Mouse (Mus musculus): ENCODE measurements around the gene Cct4. TPM values are rescaled to one million over a fixed set of nuclear protein-coding genes. Genes with fewer than 3 reads are reported as not detected.

The Cct4 gene
- polyA plus RNA-seq, 1 experiment from 2014 or later: 335 TPM

DNA sequence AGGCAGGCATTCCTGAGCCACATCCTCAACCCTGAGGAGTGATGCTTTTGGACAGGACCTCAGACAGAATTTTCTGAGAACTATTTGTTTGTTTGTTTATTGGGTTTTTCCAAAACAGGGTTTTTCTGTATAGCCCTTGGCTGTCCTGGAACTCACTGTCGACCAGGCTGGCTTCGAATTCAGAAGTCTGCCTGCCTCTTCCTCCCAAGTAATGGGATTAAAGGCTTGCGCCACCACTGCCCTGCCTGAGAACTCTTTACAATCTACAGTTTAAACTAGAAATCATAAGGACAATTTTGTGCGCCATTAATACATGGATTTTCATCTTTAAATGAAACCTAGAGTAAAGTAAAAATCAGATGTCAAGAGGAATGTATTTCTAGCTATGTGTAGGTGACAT lies 5.1 kb downstream of the Cct4 start:
- 91% methylated on average over 4 of the region's 4 CpGs for WGBS
- Histone ChIP-seq H3K27me3 (replicated peaks; ENCODE audit: control insufficient read depth, insufficient read depth, low read length) (no peaks in the 10 kb centered on the region), H3K9me3 (ENCODE audit: control insufficient read depth, low read length) (no peaks in the 10 kb centered on the region), H3K4me3 (replicated peaks; ENCODE audit: low read length) (no peak overlapping the region), H3K4me2 (ENCODE audit: low read length) (no peak overlapping the region), H3K36me3 (ENCODE audit: control insufficient read depth, insufficient read depth) (peaks cover 41% of the 10 kb centered on the region), H3K4me1 (replicated peaks; ENCODE audit: control insufficient read depth, insufficient read depth, low read length) (peaks cover 11% of the 10 kb centered on the region), H3K27ac (ENCODE audit: low read length) (no peak overlapping the region), H3K9ac (replicated peaks; ENCODE audit: low read depth, low read length) (no peak overlapping the region)
- ATAC-seq: no peak

DNA sequence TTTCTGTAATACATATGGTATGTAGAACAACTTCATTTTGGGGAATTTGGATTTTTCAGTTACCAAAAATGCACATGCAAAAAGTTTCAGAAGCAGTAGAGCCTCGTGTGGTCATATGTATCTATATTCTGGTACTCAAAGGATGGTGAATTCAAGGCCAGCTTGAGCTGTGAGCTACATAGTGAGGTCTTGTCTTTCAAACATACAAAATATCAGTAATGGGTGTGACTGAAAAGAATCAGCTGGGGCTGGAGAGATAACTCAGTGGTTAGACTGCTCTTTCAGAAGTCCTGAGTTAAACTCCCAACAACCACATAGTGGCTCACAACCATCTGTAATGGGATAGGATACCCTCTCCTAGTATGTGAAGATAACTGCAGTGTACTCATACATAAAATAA lies 8.0 kb downstream of the Cct4 start:
- H3K9me3 ChIP-seq (ENCODE audit: control insufficient read depth, low read length): no peaks in the 10 kb centered on the region
- H3K9ac ChIP-seq (replicated peaks; ENCODE audit: low read depth, low read length): no peak overlapping the region
- no peak overlapping the region for H3K4me3 ChIP-seq (replicated peaks; ENCODE audit: low read length)
- 70% methylated on average over 1 of the region's 1 CpGs for WGBS
- no peaks in the 10 kb centered on the region for H3K27me3 ChIP-seq (replicated peaks; ENCODE audit: control insufficient read depth, insufficient read depth, low read length)
- H3K4me1 ChIP-seq (replicated peaks; ENCODE audit: control insufficient read depth, insufficient read depth, low read length): no peaks in the 10 kb centered on the region
- H3K27ac ChIP-seq (ENCODE audit: low read length): no peak overlapping the region
- peaks cover 53% of the 10 kb centered on the region for H3K36me3 ChIP-seq (ENCODE audit: control insufficient read depth, insufficient read depth)
- H3K4me2 ChIP-seq (ENCODE audit: low read length): no peak overlapping the region
- no peak for ATAC-seq

DNA sequence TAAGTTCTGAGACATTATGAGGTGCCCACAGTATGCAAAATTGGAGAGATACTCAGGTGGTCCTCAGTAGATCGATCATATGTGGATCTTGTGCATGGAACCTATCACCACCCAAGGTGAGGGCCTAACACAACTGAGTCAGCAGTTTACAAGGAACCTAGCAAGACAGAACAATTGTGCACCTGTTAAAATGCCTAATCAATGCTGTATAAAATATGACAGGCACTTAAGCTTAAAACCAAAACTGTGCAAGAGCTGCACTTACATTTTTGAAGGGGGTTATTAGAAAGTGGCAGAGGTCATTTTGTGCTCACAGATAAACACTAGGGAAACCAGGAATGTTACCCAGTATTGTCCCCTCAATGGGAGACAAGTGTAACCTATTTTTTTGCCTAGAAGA lies 15.0 kb downstream of the Cct4 start:
- Histone ChIP-seq H3K4me2 (ENCODE audit: low read length) (no peak overlapping the region), H3K9me3 (ENCODE audit: control insufficient read depth, low read length) (no peaks in the 10 kb centered on the region), H3K27me3 (replicated peaks; ENCODE audit: control insufficient read depth, insufficient read depth, low read length) (no peaks in the 10 kb centered on the region), H3K4me1 (replicated peaks; ENCODE audit: control insufficient read depth, insufficient read depth, low read length) (peaks cover 7% of the 10 kb centered on the region; the same call in 1 of the 2 replicates), H3K36me3 (ENCODE audit: control insufficient read depth, insufficient read depth) (peaks cover 24% of the 10 kb centered on the region), H3K9ac (replicated peaks; ENCODE audit: low read depth, low read length) (no peak overlapping the region), H3K4me3 (replicated peaks; ENCODE audit: low read length) (no peak overlapping the region), H3K27ac (ENCODE audit: low read length) (no peak overlapping the region)
- ATAC-seq: no peak
- WGBS: 89% methylated on average over 1 of the region's 1 CpGs

DNA sequence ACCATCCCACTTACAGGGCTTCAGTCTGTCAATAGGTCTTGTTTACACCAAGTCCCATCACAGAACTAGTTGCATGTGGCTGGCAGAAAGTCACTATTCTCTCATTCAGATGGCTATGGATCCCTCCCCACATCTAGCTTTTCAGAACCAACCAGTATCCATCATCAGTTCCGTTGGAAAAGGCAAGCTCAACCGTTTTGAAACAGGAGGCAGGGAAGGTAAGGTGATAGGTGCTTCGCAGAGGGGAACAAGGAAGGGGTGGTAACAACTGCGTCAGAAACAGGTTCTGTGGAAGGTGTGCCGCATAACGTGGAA lies 16.8 kb downstream of the Cct4 start:
- H3K9ac ChIP-seq (replicated peaks; ENCODE audit: low read depth, low read length): peak overlapping the region; percentile 64
- H3K36me3 ChIP-seq (ENCODE audit: control insufficient read depth, insufficient read depth): peaks cover 16% of the 10 kb centered on the region
- 5% methylated on average over 6 of the region's 6 CpGs for WGBS
- H3K27ac ChIP-seq (ENCODE audit: low read length): peak overlapping the region; percentile 86
- H3K4me3 ChIP-seq (replicated peaks; ENCODE audit: low read length): peak overlapping the region; percentile 66
- no peaks in the 10 kb centered on the region for H3K27me3 ChIP-seq (replicated peaks; ENCODE audit: control insufficient read depth, insufficient read depth, low read length)
- H3K4me1 ChIP-seq (replicated peaks; ENCODE audit: control insufficient read depth, insufficient read depth, low read length): peaks cover 7% of the 10 kb centered on the region; the same call in 1 of the 2 replicates
- ATAC-seq: peak; percentile 42
- H3K9me3 ChIP-seq (ENCODE audit: control insufficient read depth, low read length): no peaks in the 10 kb centered on the region
- H3K4me2 ChIP-seq (ENCODE audit: low read length): peak overlapping the region; percentile 68

DNA sequence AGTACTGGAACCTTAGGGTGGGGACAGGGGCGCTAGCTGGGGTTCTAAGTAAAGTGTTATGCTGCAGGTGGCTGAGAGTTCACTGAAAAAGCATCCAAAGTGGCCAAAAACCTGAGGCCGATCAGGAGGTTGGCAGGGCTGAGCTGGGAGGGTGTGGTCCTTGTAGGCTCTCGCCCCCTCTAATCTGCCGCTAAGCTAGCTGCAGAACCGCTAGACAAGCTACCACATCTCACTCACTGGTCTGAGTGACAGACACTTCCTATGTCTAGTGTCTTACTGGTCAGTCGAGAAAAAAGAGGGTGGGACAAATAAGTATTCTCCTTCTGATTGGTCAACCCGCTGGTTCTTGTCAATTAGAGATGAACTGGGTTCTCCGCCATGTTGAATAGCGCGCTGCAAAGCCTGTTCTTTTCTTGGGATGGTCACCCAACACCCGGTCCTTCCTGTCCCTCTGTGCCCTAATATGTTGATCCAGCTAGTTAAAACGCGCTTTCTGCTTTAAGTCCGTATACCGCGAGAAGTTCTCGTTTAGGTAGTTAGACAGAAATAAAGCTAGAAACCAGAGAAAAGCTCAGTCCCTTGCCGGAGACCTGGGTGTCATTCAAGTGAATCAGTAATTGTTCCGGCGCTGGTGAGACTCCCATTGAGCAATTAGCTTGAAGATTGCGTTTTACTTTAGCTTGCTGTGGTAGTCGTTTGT lies 17.3 kb downstream of the Cct4 start, which contains the start of gene Fam161a:
TSS of gene Fam161a (plus strand) at position 51 of the 700 bp plus-strand sequence.
- Histone ChIP-seq H3K27ac (ENCODE audit: low read length) (peak within 1 kb of the TSS; percentile 86), H3K36me3 (ENCODE audit: control insufficient read depth, insufficient read depth) (peaks cover 11% of the 10 kb centered on the region), H3K9ac (replicated peaks; ENCODE audit: low read depth, low read length) (peak within 1 kb of the TSS; percentile 82), H3K4me2 (ENCODE audit: low read length) (peak within 1 kb of the TSS; percentile 68), H3K27me3 (replicated peaks; ENCODE audit: control insufficient read depth, insufficient read depth, low read length) (no peaks in the 10 kb centered on the region), H3K4me3 (replicated peaks; ENCODE audit: low read length) (peak within 1 kb of the TSS; percentile 66), H3K4me1 (replicated peaks; ENCODE audit: control insufficient read depth, insufficient read depth, low read length) (peaks cover 7% of the 10 kb centered on the region; the same call in 1 of the 2 replicates), H3K9me3 (ENCODE audit: control insufficient read depth, low read length) (no peaks in the 10 kb centered on the region)
- peak; percentile 94 for ATAC-seq
- WGBS: under 1% methylated on average over 22 of the region's 22 CpGs

DNA sequence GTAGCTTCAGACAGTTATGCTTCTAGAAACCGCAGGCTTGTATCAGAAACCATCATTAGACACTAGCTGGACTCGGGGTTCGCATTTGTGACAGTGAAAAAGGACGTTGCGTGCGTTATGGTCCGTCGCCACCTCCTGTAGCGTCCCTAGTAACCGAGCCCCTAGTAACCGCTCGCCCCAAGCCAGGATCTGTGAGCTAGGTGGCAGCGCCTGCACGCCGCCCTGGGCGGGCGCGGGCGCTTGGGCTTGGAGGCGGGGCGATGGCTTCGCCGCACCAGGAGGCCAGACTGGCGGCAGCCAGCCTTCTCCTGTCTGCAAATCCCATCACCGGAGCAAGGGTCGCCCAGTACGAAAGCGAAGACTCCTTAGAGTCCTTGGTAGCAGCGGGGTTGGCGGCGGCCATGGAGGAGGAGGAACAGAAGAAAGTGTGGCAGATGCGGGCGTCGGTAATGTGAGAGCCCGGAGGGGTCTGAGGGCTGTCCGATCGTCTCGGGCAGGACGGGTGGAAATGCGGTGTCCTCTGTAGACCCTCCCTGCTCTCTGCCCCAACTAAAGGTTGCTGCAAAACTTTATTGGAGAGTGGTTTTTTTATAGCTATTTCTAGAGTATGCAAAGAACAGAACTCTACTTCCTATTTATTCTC lies 18.0 kb downstream of the Cct4 start:
- Histone ChIP-seq H3K9ac (replicated peaks; ENCODE audit: low read depth, low read length) (peak overlapping the region; percentile 82), H3K36me3 (ENCODE audit: control insufficient read depth, insufficient read depth) (peaks cover 10% of the 10 kb centered on the region; the same call in 1 of the 2 replicates), H3K27ac (ENCODE audit: low read length) (peak overlapping the region; percentile 86), H3K4me1 (replicated peaks; ENCODE audit: control insufficient read depth, insufficient read depth, low read length) (peaks cover 7% of the 10 kb centered on the region; the same call in 1 of the 2 replicates), H3K27me3 (replicated peaks; ENCODE audit: control insufficient read depth, insufficient read depth, low read length) (no peaks in the 10 kb centered on the region), H3K9me3 (ENCODE audit: control insufficient read depth, low read length) (no peaks in the 10 kb centered on the region), H3K4me2 (ENCODE audit: low read length) (peak overlapping the region; percentile 68), H3K4me3 (replicated peaks; ENCODE audit: low read length) (peak overlapping the region; percentile 66)
- peak; percentile 95 for ATAC-seq
- under 1% methylated on average over 40 of the region's 40 CpGs for WGBS

DNA sequence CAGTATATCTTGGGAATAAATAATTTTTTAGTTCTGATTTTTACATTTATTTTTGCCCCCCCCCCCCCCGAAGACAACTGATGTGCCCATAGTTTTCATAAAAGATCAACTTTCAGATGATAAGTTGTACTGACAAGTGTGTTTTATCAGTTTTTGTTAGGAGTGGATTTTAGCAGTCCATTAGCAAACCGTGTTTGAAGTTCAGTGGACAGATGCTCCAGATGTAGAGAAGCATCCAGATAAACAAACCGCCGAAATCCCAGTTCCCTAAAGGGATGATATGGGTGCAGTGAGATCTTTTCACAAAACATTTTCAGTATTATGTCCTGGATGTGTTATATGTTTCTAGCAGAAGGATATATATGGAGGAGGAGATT lies 18.5 kb downstream of the Cct4 start:
- Histone ChIP-seq H3K4me3 (replicated peaks; ENCODE audit: low read length) (peak overlapping the region; percentile 66), H3K4me1 (replicated peaks; ENCODE audit: control insufficient read depth, insufficient read depth, low read length) (peaks cover 7% of the 10 kb centered on the region; the same call in 1 of the 2 replicates), H3K9ac (replicated peaks; ENCODE audit: low read depth, low read length) (no peak overlapping the region; the same call in 1 of the 2 replicates), H3K27ac (ENCODE audit: low read length) (no peak overlapping the region), H3K27me3 (replicated peaks; ENCODE audit: control insufficient read depth, insufficient read depth, low read length) (no peaks in the 10 kb centered on the region), H3K36me3 (ENCODE audit: control insufficient read depth, insufficient read depth) (peaks cover 6% of the 10 kb centered on the region; the same call in 1 of the 2 replicates), H3K9me3 (ENCODE audit: control insufficient read depth, low read length) (no peaks in the 10 kb centered on the region), H3K4me2 (ENCODE audit: low read length) (peak overlapping the region; percentile 68)
- WGBS: 42% methylated on average over 4 of the region's 4 CpGs
- no peak for ATAC-seq

DNA sequence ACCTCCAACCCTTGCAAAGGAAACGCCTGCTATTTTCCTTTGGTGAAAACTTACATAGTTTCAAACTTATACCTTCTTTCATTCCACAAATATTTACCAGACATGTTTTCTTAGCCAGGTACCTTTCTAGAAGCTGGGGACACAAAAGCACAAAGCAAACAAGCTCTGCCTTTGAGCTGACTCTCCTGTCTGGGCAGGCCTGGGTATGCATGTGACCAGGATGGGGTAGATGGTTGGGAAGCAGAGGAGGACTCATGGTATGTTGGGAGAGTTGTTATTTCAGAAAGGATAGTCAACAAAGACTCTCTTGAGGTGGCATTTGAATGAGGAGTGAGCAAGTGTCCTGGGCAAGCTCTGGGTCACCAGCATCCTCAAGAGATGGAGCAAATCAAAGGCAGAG lies 22.8 kb downstream of the Cct4 start:
- H3K36me3 ChIP-seq (ENCODE audit: control insufficient read depth, insufficient read depth): no peaks in the 10 kb centered on the region
- no peak overlapping the region for H3K27ac ChIP-seq (ENCODE audit: low read length)
- H3K4me3 ChIP-seq (replicated peaks; ENCODE audit: low read length): no peak overlapping the region
- no peaks in the 10 kb centered on the region for H3K9me3 ChIP-seq (ENCODE audit: control insufficient read depth, low read length)
- H3K9ac ChIP-seq (replicated peaks; ENCODE audit: low read depth, low read length): no peak overlapping the region
- 97% methylated on average over 1 of the region's 1 CpGs for WGBS
- H3K4me1 ChIP-seq (replicated peaks; ENCODE audit: control insufficient read depth, insufficient read depth, low read length): peaks cover 4% of the 10 kb centered on the region; the same call in 1 of the 2 replicates
- no peaks in the 10 kb centered on the region for H3K27me3 ChIP-seq (replicated peaks; ENCODE audit: control insufficient read depth, insufficient read depth, low read length)
- H3K4me2 ChIP-seq (ENCODE audit: low read length): no peak overlapping the region
- ATAC-seq: no peak

DNA sequence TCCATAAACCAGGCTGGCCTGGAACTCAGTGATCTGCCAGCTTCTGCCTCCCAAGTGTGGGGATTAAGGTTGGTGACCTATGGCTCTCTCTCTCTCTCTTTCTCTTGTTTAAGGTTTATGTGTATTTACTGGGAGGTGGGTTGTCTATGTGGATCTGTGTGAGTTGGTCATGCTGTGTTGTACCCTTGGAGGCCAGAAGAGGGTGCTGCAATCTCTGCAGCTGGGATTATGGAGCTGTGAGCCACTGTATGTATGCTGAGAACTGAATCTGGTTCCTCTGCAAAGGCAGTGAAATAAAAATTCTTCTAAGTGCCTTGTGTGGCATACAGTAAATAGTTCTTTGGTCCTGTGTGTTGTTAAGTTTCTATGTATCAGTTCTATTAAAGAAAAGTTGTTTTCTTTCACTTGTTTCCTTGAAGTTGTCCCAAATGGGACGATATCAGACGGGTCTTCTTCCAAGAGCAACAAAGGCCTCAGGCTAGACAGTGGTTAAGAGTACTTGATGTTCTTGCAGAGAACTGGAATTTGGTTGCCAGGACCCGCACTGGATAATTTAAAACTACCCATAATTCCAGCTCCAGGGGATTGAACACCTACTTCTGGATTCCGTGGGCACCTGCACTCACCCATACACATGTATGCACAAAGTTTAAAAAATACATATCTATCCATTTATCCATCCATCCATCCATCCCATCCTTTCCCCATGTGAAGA lies 23.4 kb downstream of the Cct4 start:
- Histone ChIP-seq H3K27ac (ENCODE audit: low read length) (no peak overlapping the region), H3K27me3 (replicated peaks; ENCODE audit: control insufficient read depth, insufficient read depth, low read length) (no peaks in the 10 kb centered on the region), H3K36me3 (ENCODE audit: control insufficient read depth, insufficient read depth) (no peaks in the 10 kb centered on the region), H3K9ac (replicated peaks; ENCODE audit: low read depth, low read length) (no peak overlapping the region), H3K4me3 (replicated peaks; ENCODE audit: low read length) (no peak overlapping the region), H3K9me3 (ENCODE audit: control insufficient read depth, low read length) (no peaks in the 10 kb centered on the region), H3K4me2 (ENCODE audit: low read length) (no peak overlapping the region), H3K4me1 (replicated peaks; ENCODE audit: control insufficient read depth, insufficient read depth, low read length) (peaks cover 4% of the 10 kb centered on the region; the same call in 1 of the 2 replicates)
- WGBS: 89% methylated on average over 4 of the region's 4 CpGs
- ATAC-seq: no peak
